Mouse (Mus musculus) testis, adult 2 months (tissue): ENCODE data around the gene Apobec1.

Source experiments
- CTCF ChIP-seq: fragments of 200-500 bp; IDR thresholded peaks from 2 replicates; pipeline ENCODE4 v1.5.1; 2012; ENCODE audit warnings: low read depth, mild to moderate bottlenecking, inconsistent platforms, low read length, moderate library complexity; ENCODE audit not compliant: control insufficient read depth, insufficient read depth, insufficient replicate concordance
- POLR2A ChIP-seq: fragments of 200-500 bp; IDR thresholded peaks from 2 replicates; pipeline ENCODE4 v1.6.1; 2012; ENCODE audit warnings: low read depth, mild to moderate bottlenecking, inconsistent platforms, low read length, moderate library complexity; ENCODE audit not compliant: control insufficient read depth

- TF ChIP-seq CTCF (no peak), POLR2A (no peak)
Measured at GRCm38 (mm10) chr6:122577030-122577429, 25.2 kb downstream of the Apobec1 start.
